Mouse (Mus musculus) kidney, postnatal 14 days (tissue): ENCODE data around the gene Dip2b.

Experiments
- DNase-seq: peaks from one replicate; pipeline ENCODE4 v3.0.0; 2022; ENCODE audit warnings: mixed read lengths

The Dip2b gene

DNA sequence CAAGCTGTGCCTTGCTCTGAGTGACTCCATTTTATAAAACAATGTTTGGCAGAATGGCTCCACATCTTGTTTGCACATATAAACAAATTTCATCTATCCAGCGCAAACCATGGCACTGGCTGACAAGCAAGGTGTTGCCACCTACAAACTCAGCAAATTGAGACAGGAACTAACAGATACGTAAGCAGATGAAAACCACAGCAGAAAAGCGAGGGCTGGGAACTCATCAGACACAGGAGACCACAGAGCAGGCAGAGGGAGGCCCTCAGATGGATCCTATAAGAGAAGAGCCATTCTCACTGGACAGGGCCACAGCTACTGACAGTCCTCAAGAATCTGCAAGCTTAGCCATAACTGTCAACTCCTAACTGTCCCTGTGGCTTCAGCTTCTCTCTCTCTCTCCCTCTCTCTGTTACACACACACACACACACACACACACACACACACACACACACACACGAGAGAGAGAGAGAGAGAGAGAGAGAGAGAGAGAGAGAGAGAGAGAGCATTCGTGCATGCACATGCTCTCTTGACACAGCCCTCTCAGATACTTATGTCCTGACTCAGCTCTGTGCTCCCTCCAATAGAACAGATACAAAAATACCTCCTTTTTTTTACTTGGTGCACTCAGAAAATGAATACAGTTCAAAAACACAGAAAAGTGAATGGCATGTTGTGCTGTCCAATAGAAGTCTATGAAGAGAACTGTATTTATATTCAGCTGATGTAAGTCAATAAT, 227.3 kb downstream of the Dip2b start:
- DNase-seq, result no peak

DNA sequence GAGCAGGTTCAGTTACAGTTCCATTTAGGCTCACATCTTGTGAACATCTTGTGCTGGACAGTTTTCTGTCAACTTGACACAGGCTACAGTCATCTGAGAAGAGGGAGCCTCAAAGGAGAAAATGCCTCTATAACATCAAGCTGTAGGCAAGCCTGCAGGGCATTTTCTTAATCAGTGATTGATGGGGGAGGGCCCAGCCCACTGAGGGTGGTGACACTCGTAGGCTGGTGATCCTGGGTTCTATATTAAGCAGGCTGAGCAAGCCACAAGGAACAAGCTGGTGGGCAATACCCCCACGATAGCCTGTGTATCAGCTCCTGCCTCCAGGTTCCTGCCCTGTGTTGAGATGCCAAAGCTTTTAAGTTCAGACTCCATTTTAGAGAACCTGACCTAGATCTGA, 230.5 kb downstream of the Dip2b start:
- no peak for DNase-seq
